10 mouse cellular contexts compared by ENCODE assay signal in genomic region chr10:43467659-43468058, GRCm38 (mm10). TPM values are rescaled to one million over a fixed set of nuclear protein-coding genes. Genes with fewer than 3 reads are reported as not detected.
DNase-seq lines count a peak whose midpoint lies in the region; ATAC-seq and TF ChIP-seq lines count a peak whose summit lies in the region.
"Had no signal": no experiment of that assay in that cellular context is flagged by ENCODE, and none has a peak within 500 bp of the region (broad histone marks: within the 10 kb centered on the region; RNA-seq: fewer than 3 reads in every experiment).

No protein-coding gene starts in this region.

- 33% methylated on average over 13 of the region's 13 CpGs for WGBS in heart, postnatal 0 days
- WGBS in liver, embryonic 14.5 days (ENCODE audit: insufficient replicate concordance), result 26% methylated on average over 13 of the region's 13 CpGs

- no peaks in the 10 kb centered on the region for H3K27me3 ChIP-seq in heart, postnatal 0 days (ENCODE audit: control insufficient read depth, insufficient read depth, low read length)
- H3K27me3 ChIP-seq in liver, embryonic 14.5 days (ENCODE audit: control insufficient read depth, insufficient read depth, low read length), result no peaks in the 10 kb centered on the region
- H3K27me3 ChIP-seq: neural tube, embryonic 12.5 days had no signal

- no peak overlapping the region for H3K9ac ChIP-seq in heart, postnatal 0 days (replicated peaks; ENCODE audit: low read depth, low read length)
- no peak overlapping the region for H3K9ac ChIP-seq in liver, embryonic 14.5 days (replicated peaks)
- H3K9ac ChIP-seq: neural tube, embryonic 12.5 days had no signal

- H3K27ac ChIP-seq in heart, postnatal 0 days (ENCODE audit: low read depth), result no peak overlapping the region
- H3K27ac ChIP-seq in liver, embryonic 14.5 days, result no peak overlapping the region
- H3K27ac ChIP-seq: neural tube, embryonic 12.5 days had no signal

- H3K4me1 ChIP-seq in heart, postnatal 0 days (ENCODE audit: control insufficient read depth, insufficient read depth), result no peaks in the 10 kb centered on the region
- H3K4me1 ChIP-seq in liver, embryonic 14.5 days (replicated peaks; ENCODE audit: control insufficient read depth in 2 of 2, insufficient read depth in 2 of 2, low read length in 1 of 2), result peaks cover 0 to 12% of the 10 kb centered on the region in 2 experiments; a peak in 2 of 4 replicates
- H3K4me1 ChIP-seq: neural tube, embryonic 12.5 days had no signal

- 0 out of 2 replicates have a peak overlapping the region, but pooled peaks have one; percentile 2 for H3K4me3 ChIP-seq in heart, postnatal 0 days (ENCODE audit: low read depth, low read length)
- H3K4me3 ChIP-seq in liver, embryonic 14.5 days (ENCODE audit: insufficient read depth in 1 of 2, low read depth in 2 of 2, low read length in 2 of 2), result peak overlapping the region; percentile 17 to 51; a peak in 3 of 4 replicates
- H3K4me3 ChIP-seq: neural tube, embryonic 12.5 days had no signal

- DNase-seq in heart, postnatal 0 days (ENCODE audit: low spot score), result no peak
- DNase-seq in heart, adult 11 months, result no peak
- peak; percentile 36 for DNase-seq in CD4-positive helper T cell, adult 2 months (ENCODE audit: low read depth, low spot score)
- peak; percentile 41 for DNase-seq in c-Kit-positive CD71-positive TER-119-negative erythroid progenitor cells, embryonic 14.5 days (ENCODE audit: low read depth)
- DNase-seq in liver, embryonic 14.5 days (ENCODE audit: low read depth in 3 of 3, low spot score in 3 of 3), result no peak
- DNase-seq in frontal cortex, adult 2 months (ENCODE audit: extremely low spot score in 1 of 2, low spot score in 1 of 2), result no peak
- no peak for DNase-seq in retina, embryonic 14.5 days (ENCODE audit: low spot score)

- H3K36me3 ChIP-seq in heart, postnatal 0 days (replicated peaks; ENCODE audit: control insufficient read depth, insufficient read depth, low read length), result no peaks in the 10 kb centered on the region
- no peaks in the 10 kb centered on the region for H3K36me3 ChIP-seq in liver, embryonic 14.5 days (replicated peaks; ENCODE audit: control insufficient read depth, insufficient read depth, low read depth)
- H3K36me3 ChIP-seq: neural tube, embryonic 12.5 days had no signal

- no peak for TF ChIP-seq EP300 in heart, postnatal 0 days (IDR thresholded peaks at IDR 0.05; ENCODE audit: low read depth)
- TF ChIP-seq EP300 in liver, embryonic 14.5 days (IDR thresholded peaks at IDR 0.05; ENCODE audit: low read depth), result no peak

- H3K4me2 ChIP-seq in heart, postnatal 0 days (ENCODE audit: low read depth, low read length), result peak overlapping the region; percentile 21
- peak overlapping the region; percentile 52 for H3K4me2 ChIP-seq in liver, embryonic 14.5 days (ENCODE audit: low read depth)
- H3K4me2 ChIP-seq: neural tube, embryonic 12.5 days had no signal

- TF ChIP-seq CTCF in heart, postnatal 0 days (IDR thresholded peaks at IDR 0.05; ENCODE audit: low read depth), result no peak
- TF ChIP-seq CTCF in liver, embryonic 14.5 days (IDR thresholded peaks at IDR 0.05; ENCODE audit: low read depth), result no peak

- H3K9me3 ChIP-seq in heart, postnatal 0 days (replicated peaks; ENCODE audit: control insufficient read depth, low read length), result no peaks in the 10 kb centered on the region
- H3K9me3 ChIP-seq in liver, embryonic 14.5 days (ENCODE audit: control insufficient read depth, low read length), result no peaks in the 10 kb centered on the region
- H3K9me3 ChIP-seq: neural tube, embryonic 12.5 days had no signal

- ATAC-seq in heart, postnatal 0 days (ENCODE audit: insufficient read depth, low read depth), result 0 out of 2 replicates have a peak, but pooled peaks have one; percentile 53
- no peak for ATAC-seq in liver, embryonic 14.5 days (ENCODE audit: insufficient read depth)
- ATAC-seq in activated CD4-positive, CD25-positive, alpha-beta regulatory T cell, adult 4 months, result no peak
- ATAC-seq: hindbrain, embryonic 16.5 days had no signal

RNA-seq across cellular contexts. Expression of gene Bend3, which starts 11.0 kb away (rescaled TPM):
- total RNA-seq in heart, postnatal 0 days (2014; rRNA removed; ENCODE audit: low replicate concordance), result 9.6 and 12.6 TPM in 2 replicates
- 1.1 and 1.2 TPM in 2 replicates for polyA plus RNA-seq in heart, postnatal 0 days (2015; fragmentation: Nextera tagmentation; extraction: Ambion mirVana)
- polyA plus RNA-seq in liver, embryonic 14.5 days (2012; rRNA removed), result 2.0 and 2.1 TPM in 2 replicates
- polyA plus RNA-seq in liver, embryonic 14.5 days (2014; fragmentation: Nextera tagmentation; extraction: Ambion mirVana), result 1.2 and 1.3 TPM in 2 replicates
- 4.6 and 5.0 TPM in 2 replicates for polyA plus RNA-seq in frontal cortex, adult 2 months (2012; rRNA removed)
- 1 to 10 TPM; 1.0 to 1.5 TPM for polyA plus RNA-seq in activated CD4-positive, CD25-positive, alpha-beta regulatory T cell, adult 4 months (2017; shearing (Covaris generic))

RNA-seq across cellular contexts. Expression of gene Gm9803, which starts 56.2 kb away (rescaled TPM):
- 5.1 and 6.6 TPM in 2 replicates for total RNA-seq in heart, postnatal 0 days (2014; rRNA removed; ENCODE audit: low replicate concordance)
- 23.4 and 26.9 TPM in 2 replicates for polyA plus RNA-seq in heart, postnatal 0 days (2015; fragmentation: Nextera tagmentation; extraction: Ambion mirVana)
- polyA plus RNA-seq in liver, embryonic 14.5 days (2012; rRNA removed), result 12.3 and 14.7 TPM in 2 replicates
- 8.5 and 10.0 TPM in 2 replicates for polyA plus RNA-seq in liver, embryonic 14.5 days (2014; fragmentation: Nextera tagmentation; extraction: Ambion mirVana)
- polyA plus RNA-seq in frontal cortex, adult 2 months (2012; rRNA removed), result 15.4 and 24.6 TPM in 2 replicates
- polyA plus RNA-seq in activated CD4-positive, CD25-positive, alpha-beta regulatory T cell, adult 4 months (2017; shearing (Covaris generic)), result 10 to 100 TPM; 33.4 to 45.0 TPM

Comparison
In these comparisons a context has a peak if more than half of its experiments do, and no peak if none do; other contexts are left out.
1. DNase-seq: peak in CD4-positive helper T cell, adult 2 months (single experiment) and c-Kit-positive CD71-positive TER-119-negative erythroid progenitor cells, embryonic 14.5 days (single experiment); none in heart, postnatal 0 days (single experiment), heart, adult 11 months (single experiment), liver, embryonic 14.5 days (0 of 3), frontal cortex, adult 2 months (0 of 2) and retina, embryonic 14.5 days (single experiment).